ENCODE assay signal across 28 mouse cellular contexts in genomic region chr19:33253893-33254292, GRCm38 (mm10).
DNase-seq lines count a peak whose midpoint lies in the region; ATAC-seq and TF ChIP-seq lines count a peak whose summit lies in the region.
"Had no signal": no experiment of that assay in that cellular context is flagged by ENCODE, and none has a peak within 500 bp of the region (broad histone marks: within the 10 kb centered on the region; RNA-seq: fewer than 3 reads in every experiment).

No protein-coding gene starts in this region.

- H3K9me3 ChIP-seq in lung, embryonic 14.5 days (ENCODE audit: low read depth, low read length) = no peaks in the 10 kb centered on the region
- H3K9me3 ChIP-seq: embryonic facial prominence, embryonic 12.5 days; forebrain, embryonic 12.5 days; hindbrain, embryonic 15.5 days; limb, embryonic 12.5 days; liver, embryonic 13.5 days; lung, embryonic 15.5 days; midbrain, embryonic 13.5 days; neural tube, embryonic 13.5 days; stomach, embryonic 15.5 days had no signal

- no peaks in the 10 kb centered on the region for H3K27me3 ChIP-seq in lung, embryonic 14.5 days (ENCODE audit: insufficient read depth, low read length)
- H3K27me3 ChIP-seq: embryonic facial prominence, embryonic 12.5 days; forebrain, embryonic 12.5 days; hindbrain, embryonic 15.5 days; limb, embryonic 12.5 days; liver, embryonic 13.5 days; lung, embryonic 15.5 days; midbrain, embryonic 13.5 days; neural tube, embryonic 13.5 days; stomach, embryonic 15.5 days had no signal

- no peak for ATAC-seq in lung, embryonic 14.5 days (ENCODE audit: insufficient read depth)
- ATAC-seq: midbrain, embryonic 13.5 days had no signal

- no peak overlapping the region for H3K27ac ChIP-seq in lung, embryonic 14.5 days (ENCODE audit: low read depth)
- H3K27ac ChIP-seq: embryonic facial prominence, embryonic 12.5 days; forebrain, embryonic 12.5 days; heart, adult 2 months; hindbrain, embryonic 15.5 days; limb, embryonic 12.5 days; liver, embryonic 13.5 days; lung, embryonic 15.5 days; midbrain, embryonic 13.5 days; neural tube, embryonic 13.5 days; stomach, embryonic 15.5 days had no signal

- peak; percentile 10 for DNase-seq in gastrocnemius, adult 18-20 months (ENCODE audit: low spot score)
- no peak for DNase-seq in gastrocnemius, postnatal 14 days
- peak; percentile 3 for DNase-seq in lung, embryonic 14.5 days
- no peak for DNase-seq in lung, postnatal 4 days
- DNase-seq in 3T3-L1 (ENCODE audit: low read depth, low spot score) = peak; percentile 62
- DNase-seq in brain, adult 2 months (ENCODE audit: low read depth, low spot score) = peak; percentile 30
- no peak for DNase-seq in spleen, adult 18-20 months
- DNase-seq: adrenal gland, adult 8-10 months; cerebellum, adult 8-10 months; cerebellum, postnatal 36 days; gastrocnemius, postnatal 10 days; heart, adult 2 months; kidney, adult 8-10 months; kidney, postnatal 14 days; liver, embryonic 13.5 days; retina, postnatal 1 day; right cerebral cortex, postnatal 4 days; thymus, postnatal 25 days had no signal

- no peak overlapping the region for H3K9ac ChIP-seq in lung, embryonic 14.5 days
- H3K9ac ChIP-seq: embryonic facial prominence, embryonic 12.5 days; forebrain, embryonic 12.5 days; hindbrain, embryonic 15.5 days; limb, embryonic 12.5 days; liver, embryonic 13.5 days; lung, embryonic 15.5 days; midbrain, embryonic 13.5 days; neural tube, embryonic 13.5 days; stomach, embryonic 15.5 days had no signal

- no peaks in the 10 kb centered on the region for H3K36me3 ChIP-seq in lung, embryonic 14.5 days (ENCODE audit: insufficient read depth)
- H3K36me3 ChIP-seq: embryonic facial prominence, embryonic 12.5 days; forebrain, embryonic 12.5 days; hindbrain, embryonic 15.5 days; limb, embryonic 12.5 days; liver, embryonic 13.5 days; lung, embryonic 15.5 days; midbrain, embryonic 13.5 days; neural tube, embryonic 13.5 days; stomach, embryonic 15.5 days had no signal

- 22% methylated on average over 5 of the region's 5 CpGs for WGBS in lung, embryonic 14.5 days

- no peaks in the 10 kb centered on the region for H3K4me1 ChIP-seq in lung, embryonic 14.5 days (ENCODE audit: insufficient read depth)
- H3K4me1 ChIP-seq: embryonic facial prominence, embryonic 12.5 days; forebrain, embryonic 12.5 days; hindbrain, embryonic 15.5 days; limb, embryonic 12.5 days; liver, embryonic 13.5 days; lung, embryonic 15.5 days; midbrain, embryonic 13.5 days; neural tube, embryonic 13.5 days; stomach, embryonic 15.5 days had no signal

- no peak for TF ChIP-seq CTCF in lung, embryonic 14.5 days (IDR thresholded peaks at IDR 0.05; ENCODE audit: low read depth)

- H3K4me3 ChIP-seq in lung, embryonic 14.5 days (ENCODE audit: low read depth, low read length) = no peak overlapping the region
- H3K4me3 ChIP-seq: embryonic facial prominence, embryonic 12.5 days; erythroblast, embryonic 14.5 days; forebrain, embryonic 12.5 days; heart, adult 2 months; hindbrain, embryonic 15.5 days; limb, embryonic 12.5 days; liver, embryonic 13.5 days; lung, embryonic 15.5 days; midbrain, embryonic 13.5 days; myocyte; neural tube, embryonic 13.5 days; stomach, embryonic 15.5 days had no signal

- H3K4me2 ChIP-seq in lung, embryonic 14.5 days = no peak overlapping the region
- H3K4me2 ChIP-seq: embryonic facial prominence, embryonic 12.5 days; forebrain, embryonic 12.5 days; hindbrain, embryonic 15.5 days; limb, embryonic 12.5 days; liver, embryonic 13.5 days; lung, embryonic 15.5 days; midbrain, embryonic 13.5 days; neural tube, embryonic 13.5 days; stomach, embryonic 15.5 days had no signal

- intact Hi-C loops in gastrocnemius, postnatal 14 days (cut with DNase I; ENCODE audit: low total_unique reads) = no loop called here

Comparison
In these comparisons a context has a peak if more than half of its experiments do, and no peak if none do; other contexts are left out.
1. DNase-seq: peak in gastrocnemius, adult 18-20 months (single experiment), lung, embryonic 14.5 days (single experiment), 3T3-L1 (single experiment) and brain, adult 2 months (single experiment); none in gastrocnemius, postnatal 14 days (single experiment), lung, postnatal 4 days (0 of 2) and spleen, adult 18-20 months (0 of 2).